Comparison of ENCODE assay signal across 10 mouse cellular contexts in genomic region chr2:103569716-103570115, GRCm38 (mm10). TPM values are rescaled to one million over a fixed set of nuclear protein-coding genes. Genes with fewer than 3 reads are reported as not detected.
DNase-seq lines count a peak whose midpoint lies in the region; ATAC-seq and TF ChIP-seq lines count a peak whose summit lies in the region.
"Had no signal": no experiment of that assay in that cellular context is flagged by ENCODE, and none has a peak within 500 bp of the region (broad histone marks: within the 10 kb centered on the region; RNA-seq: fewer than 3 reads in every experiment).

No protein-coding gene starts in this region.

- TF ChIP-seq POLR2A in cerebellum, adult 2 months (IDR thresholded peaks at IDR 0.05; ENCODE audit: borderline replicate concordance, insufficient read depth, low read length): no peak

- H3K36me3 ChIP-seq in heart, embryonic 11.5 days (ENCODE audit: control insufficient read depth, insufficient read depth, low read length): no peaks in the 10 kb centered on the region
- H3K36me3 ChIP-seq in heart, embryonic 14.5 days (ENCODE audit: control insufficient read depth, insufficient read depth, low read length): no peaks in the 10 kb centered on the region
- no peaks in the 10 kb centered on the region for H3K36me3 ChIP-seq in liver, postnatal 0 days (replicated peaks; ENCODE audit: insufficient read depth, low read length)

- H3K27me3 ChIP-seq in heart, embryonic 11.5 days (ENCODE audit: control insufficient read depth, insufficient read depth, low read length): no peaks in the 10 kb centered on the region
- H3K27me3 ChIP-seq in heart, embryonic 14.5 days (ENCODE audit: control insufficient read depth, insufficient read depth, low read length): no peaks in the 10 kb centered on the region
- peaks cover 23% of the 10 kb centered on the region for H3K27me3 ChIP-seq in liver, postnatal 0 days (ENCODE audit: insufficient read depth, low read length)
- H3K27me3 ChIP-seq in cerebellum, adult 2 months (ENCODE audit: control insufficient read depth, insufficient read depth, low read length): no peaks in the 10 kb centered on the region

- TF ChIP-seq CTCF in liver, postnatal 0 days (IDR thresholded peaks at IDR 0.05; ENCODE audit: low read depth): no peak
- no peak for TF ChIP-seq CTCF in cerebellum, adult 2 months (IDR thresholded peaks at IDR 0.05; ENCODE audit: borderline replicate concordance, insufficient read depth, low read depth, low read length)

- DNase-seq in heart, postnatal 36 days: no peak
- peak; percentile 69 for DNase-seq in NIH3T3 (ENCODE audit: low read depth)
- DNase-seq in liver, postnatal 0 days: no peak
- no peak for DNase-seq in cerebellum, postnatal 4 days (ENCODE audit: low spot score in 2 of 2)
- no peak for DNase-seq in cerebellum, adult 2 months
- DNase-seq: kidney, adult 9 months had no signal

- intact Hi-C loops in heart, postnatal 36 days (cut with DNase I): loop anchor here (5.0 kb wide), 4 partner anchors 73 to 403 kb away; no protein-coding TSS in a partner anchor

- peak overlapping the region; percentile 89 for H3K4me3 ChIP-seq in heart, embryonic 11.5 days (ENCODE audit: low read depth, low read length)
- H3K4me3 ChIP-seq in heart, embryonic 14.5 days (ENCODE audit: control insufficient read depth in 1 of 2, insufficient read depth in 1 of 2, low read depth in 1 of 2, low read length in 2 of 2): peak overlapping the region in 1 of 2 experiments; percentile 66; a peak in 2 of 4 replicates
- H3K4me3 ChIP-seq in liver, postnatal 0 days (ENCODE audit: low read depth, low read length): no peak overlapping the region
- no peak overlapping the region for H3K4me3 ChIP-seq in cerebellum, adult 2 months (replicated peaks; ENCODE audit: insufficient read depth, low read depth, low read length)

- no peaks in the 10 kb centered on the region for H3K9me3 ChIP-seq in heart, embryonic 11.5 days (replicated peaks; ENCODE audit: control insufficient read depth, low read length)
- H3K9me3 ChIP-seq in heart, embryonic 14.5 days (ENCODE audit: control insufficient read depth, low read length): no peaks in the 10 kb centered on the region
- no peaks in the 10 kb centered on the region for H3K9me3 ChIP-seq in liver, postnatal 0 days (ENCODE audit: low read length)

- no peak overlapping the region for H3K27ac ChIP-seq in heart, embryonic 11.5 days (ENCODE audit: low read depth, low read length)
- H3K27ac ChIP-seq in heart, embryonic 14.5 days (replicated peaks in 1 of 2; ENCODE audit: control insufficient read depth in 1 of 2, insufficient read depth in 1 of 2, low read depth in 2 of 2, low read length in 2 of 2): peak overlapping the region in 1 of 2 experiments; percentile 52; a peak in 3 of 4 replicates
- H3K27ac ChIP-seq in liver, postnatal 0 days (ENCODE audit: low read depth): 0 out of 2 replicates have a peak overlapping the region, but pooled peaks have one; percentile 34
- H3K27ac ChIP-seq in cerebellum, adult 2 months (ENCODE audit: insufficient read depth, low read length): no peak overlapping the region
- H3K27ac ChIP-seq: liver, embryonic 14.5 days had no signal

- TF ChIP-seq EP300 in liver, postnatal 0 days (IDR thresholded peaks at IDR 0.05; ENCODE audit: low read depth): no peak

- peak overlapping the region; percentile 90 for H3K4me2 ChIP-seq in heart, embryonic 11.5 days
- peak overlapping the region; percentile 93 for H3K4me2 ChIP-seq in heart, embryonic 14.5 days (ENCODE audit: low read length)
- H3K4me2 ChIP-seq in liver, postnatal 0 days (ENCODE audit: low read depth, low read length): peak overlapping the region; percentile 85

- no peak for ATAC-seq in heart, embryonic 11.5 days (replicated peaks; ENCODE audit: insufficient number of reproducible peaks, low FRiP score, low TSS enrichment)
- ATAC-seq in heart, embryonic 14.5 days (ENCODE audit: insufficient number of reproducible peaks, insufficient read depth, low FRiP score, low read depth): no peak
- ATAC-seq in liver, postnatal 0 days: no peak
- ATAC-seq in megakaryocyte-erythroid progenitor cell, adult 5-6 weeks (replicated peaks; ENCODE audit: low FRiP score, low TSS enrichment, poor library complexity, severe bottlenecking): no peak

- WGBS in heart, embryonic 11.5 days (ENCODE audit: insufficient replicate concordance): 43% methylated on average over 1 of the region's 1 CpGs
- 4% methylated on average over 1 of the region's 1 CpGs for WGBS in heart, embryonic 14.5 days
- WGBS in liver, postnatal 0 days (ENCODE audit: insufficient replicate concordance): 46% methylated on average over 1 of the region's 1 CpGs
- 61% methylated on average over 1 of the region's 1 CpGs for WGBS in cerebellum, adult 2 months

- H3K9ac ChIP-seq in heart, embryonic 11.5 days (ENCODE audit: low read depth, low read length): 0 out of 2 replicates have a peak overlapping the region, but pooled peaks have one; percentile 22
- peak overlapping the region; percentile 92 for H3K9ac ChIP-seq in heart, embryonic 14.5 days (ENCODE audit: low read length)
- H3K9ac ChIP-seq in liver, postnatal 0 days (replicated peaks): no peak overlapping the region
- H3K9ac ChIP-seq: liver, embryonic 14.5 days had no signal

- peaks cover 37% of the 10 kb centered on the region for H3K4me1 ChIP-seq in heart, embryonic 11.5 days (ENCODE audit: control insufficient read depth, insufficient read depth, low read length)
- H3K4me1 ChIP-seq in heart, embryonic 14.5 days (ENCODE audit: control insufficient read depth in 2 of 2, insufficient read depth in 2 of 2, low read length in 2 of 2): peaks cover 14 to 39% of the 10 kb centered on the region in 2 experiments
- peaks cover 35% of the 10 kb centered on the region for H3K4me1 ChIP-seq in liver, postnatal 0 days (ENCODE audit: insufficient read depth)
- H3K4me1 ChIP-seq in cerebellum, adult 2 months (ENCODE audit: control insufficient read depth, insufficient read depth, low read length): no peaks in the 10 kb centered on the region

RNA-seq across cellular contexts. Expression of gene Abtb2, which starts 3.6 kb away (rescaled TPM):
- 15.6 and 20.6 TPM in 2 replicates for polyA plus RNA-seq in heart, embryonic 11.5 days (2014; fragmentation: Nextera tagmentation; extraction: Ambion mirVana)
- 10 to 100 TPM; 21.9 to 24.4 TPM for total RNA-seq in heart, postnatal 36 days (2021)
- 18.4 and 18.6 TPM in 2 replicates for polyA plus RNA-seq in heart, embryonic 14.5 days (2014; fragmentation: Nextera tagmentation; extraction: Ambion mirVana)
- polyA plus RNA-seq in liver, postnatal 0 days (2015; fragmentation: Nextera tagmentation; extraction: Ambion mirVana): 1.8 and 2.1 TPM in 2 replicates
- polyA plus RNA-seq in cerebellum, adult 2 months (2012; rRNA removed): 14.9 and 16.0 TPM in 2 replicates
- 0.57 and 1.4 TPM in 2 replicates for total RNA-seq in megakaryocyte-erythroid progenitor cell, adult 5-6 weeks (2014; fragmentation: Nextera tagmentation)
- total RNA-seq in megakaryocyte-erythroid progenitor cell, adult 5-6 weeks (2017): 0.42 and 0.99 TPM in 2 replicates
